Mouse (Mus musculus): ENCODE data around the gene Pfas. TPM values are rescaled to one million over a fixed set of nuclear protein-coding genes. Genes with fewer than 3 reads are reported as not detected.

Pfas gene
- polyA plus RNA-seq, 1 experiment from 2014 or later: 25.0 TPM

DNA sequence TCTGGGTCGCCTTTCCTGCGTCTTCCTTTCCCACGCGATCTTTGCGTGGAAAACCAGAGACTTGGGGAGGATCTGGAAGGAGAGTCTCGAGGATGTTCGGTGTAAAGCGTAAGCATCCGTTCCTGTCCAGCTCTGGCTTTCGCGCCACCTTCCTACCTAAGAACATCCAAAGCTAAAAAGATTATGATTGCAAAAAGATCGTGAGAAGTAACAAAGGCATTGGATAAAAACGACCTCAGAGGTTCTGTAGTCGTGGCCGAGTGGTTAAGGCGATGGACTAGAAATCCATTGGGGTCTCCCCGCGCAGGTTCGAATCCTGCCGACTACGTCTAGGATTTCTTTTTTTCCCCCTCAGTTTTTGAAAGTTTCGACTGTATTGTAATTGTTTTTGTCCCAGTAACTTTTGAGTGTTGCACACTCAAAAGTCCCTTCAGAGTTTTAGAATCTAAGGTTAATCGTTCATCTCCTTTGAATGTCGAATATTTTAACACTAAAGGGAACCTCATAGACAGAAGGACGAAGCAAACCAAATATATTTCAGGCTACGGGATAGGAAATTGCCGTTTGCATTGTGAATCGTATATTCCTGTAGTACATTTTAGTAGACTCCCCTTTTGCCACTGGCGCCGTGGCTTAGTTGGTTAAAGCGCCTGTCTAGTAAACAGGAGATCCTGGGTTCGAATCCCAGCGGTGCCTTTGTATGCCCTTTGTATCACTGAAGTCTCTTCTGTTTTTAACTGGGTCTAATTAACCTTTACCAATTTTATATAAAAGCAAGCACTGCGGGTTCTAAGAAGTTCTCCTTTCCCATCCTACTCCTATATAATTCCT is 29.2 kb upstream of the Pfas start:
- H3K36me3 ChIP-seq: peaks cover 35% of the 10 kb centered on the region
- H3K9ac ChIP-seq: peak overlapping the region; percentile 52
- H3K27ac ChIP-seq: peak overlapping the region; percentile 90
- H3K4me2 ChIP-seq: peak overlapping the region; percentile 52
- H3K27me3 ChIP-seq: no peaks in the 10 kb centered on the region
- peaks cover 32% of the 10 kb centered on the region for H3K4me1 ChIP-seq
- peak overlapping the region; percentile 70 for H3K4me3 ChIP-seq
- under 1% methylated on average over 34 of the region's 34 CpGs for WGBS
- peak; percentile 30; the same call in 1 of the 2 replicates for ATAC-seq (ENCODE audit: insufficient number of reproducible peaks, low FRiP score, low TSS enrichment, low read depth)
- H3K9me3 ChIP-seq: no peaks in the 10 kb centered on the region

- Histone ChIP-seq H3K27me3 (no peaks in the 10 kb centered on the region), H3K4me2 (peak overlapping the region; percentile 52), H3K9ac (peak overlapping the region; percentile 52), H3K9me3 (no peaks in the 10 kb centered on the region), H3K36me3 (peaks cover 41% of the 10 kb centered on the region), H3K4me3 (peak overlapping the region; percentile 70), H3K27ac (peak overlapping the region; percentile 90), H3K4me1 (peaks cover 32% of the 10 kb centered on the region)
- whole genome bisulfite sequencing: 8% methylated on average over 20 of the region's 20 CpGs
- no peak for ATAC-seq (ENCODE audit: insufficient number of reproducible peaks, low FRiP score, low TSS enrichment, low read depth)
Measured at GRCm38 (mm10) chr11:69036486-69037230, 28.4 kb upstream of the Pfas start.

DNA sequence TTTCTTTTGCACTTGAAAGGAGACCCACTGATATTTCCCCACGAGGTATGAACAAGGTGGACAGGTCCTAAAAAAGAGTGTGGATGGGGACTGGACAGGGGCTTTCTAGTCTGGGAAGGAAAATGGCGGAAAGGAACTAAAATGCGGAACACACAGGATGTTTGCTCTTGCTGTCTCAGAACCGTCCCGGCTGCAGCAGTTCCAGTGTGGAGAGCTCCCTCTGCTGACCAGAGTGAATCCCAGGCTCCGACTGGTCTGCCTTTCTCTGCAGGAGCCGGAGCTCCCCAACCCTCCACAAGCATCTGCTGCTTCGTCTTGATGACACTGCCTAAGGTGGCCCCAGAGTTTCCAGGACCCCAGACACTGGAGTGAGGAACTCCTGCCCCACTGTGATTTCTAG is 27.6 kb upstream of the Pfas start:
- ATAC-seq (ENCODE audit: insufficient number of reproducible peaks, low FRiP score, low TSS enrichment, low read depth): no peak
- Histone ChIP-seq H3K27ac (peak overlapping the region; percentile 60; the same call in 1 of the 2 replicates), H3K4me3 (peak overlapping the region; percentile 22; the same call in 1 of the 2 replicates), H3K9ac (no peak overlapping the region), H3K27me3 (no peaks in the 10 kb centered on the region), H3K36me3 (peaks cover 49% of the 10 kb centered on the region), H3K9me3 (no peaks in the 10 kb centered on the region), H3K4me2 (peak overlapping the region; percentile 52), H3K4me1 (peaks cover 32% of the 10 kb centered on the region)
- 5% methylated on average over 8 of the region's 8 CpGs for WGBS

- Histone ChIP-seq H3K4me1 (peaks cover 32% of the 10 kb centered on the region), H3K36me3 (peaks cover 54% of the 10 kb centered on the region), H3K9me3 (no peaks in the 10 kb centered on the region), H3K9ac (no peak overlapping the region), H3K27ac (peak overlapping the region; percentile 60; the same call in 1 of the 2 replicates), H3K4me3 (peak overlapping the region; percentile 22; the same call in 1 of the 2 replicates), H3K4me2 (0 out of 2 replicates have a peak overlapping the region, but pooled peaks have one; percentile 52), H3K27me3 (no peaks in the 10 kb centered on the region)
- no peak for ATAC-seq (ENCODE audit: insufficient number of reproducible peaks, low FRiP score, low TSS enrichment, low read depth)
- WGBS: 84% methylated on average over 9 of the region's 9 CpGs
Measured at GRCm38 (mm10) chr11:69035411-69035810, 27.2 kb upstream of the Pfas start.

DNA sequence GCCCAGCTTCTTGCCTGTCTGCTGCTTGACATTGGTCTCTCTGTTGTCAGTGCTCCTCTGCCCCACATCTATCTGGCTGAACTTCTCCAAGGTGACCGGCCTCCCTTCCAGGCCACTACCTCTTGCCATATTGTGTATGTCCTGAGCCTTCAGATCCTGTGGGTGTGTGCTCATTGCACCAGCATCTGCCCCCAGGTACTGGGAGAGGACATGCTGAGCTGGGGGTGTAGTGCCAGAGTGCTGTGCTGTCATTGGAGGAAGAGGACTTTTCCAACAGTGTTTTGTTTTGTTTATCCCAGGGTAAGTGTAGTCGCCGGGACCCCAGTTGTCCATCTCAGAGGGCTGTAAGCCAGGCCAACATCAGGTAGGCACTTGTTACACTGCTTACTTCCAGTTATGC is 26.3 kb upstream of the Pfas start:
- WGBS: 89% methylated on average over 3 of the region's 3 CpGs
- no peak overlapping the region for H3K9ac ChIP-seq
- H3K4me3 ChIP-seq: no peak overlapping the region
- peaks cover 31% of the 10 kb centered on the region for H3K4me1 ChIP-seq
- H3K9me3 ChIP-seq: no peaks in the 10 kb centered on the region
- no peaks in the 10 kb centered on the region for H3K27me3 ChIP-seq
- no peak overlapping the region for H3K4me2 ChIP-seq
- no peak for ATAC-seq (ENCODE audit: insufficient number of reproducible peaks, low FRiP score, low TSS enrichment, low read depth)
- H3K36me3 ChIP-seq: peaks cover 62% of the 10 kb centered on the region
- no peak overlapping the region for H3K27ac ChIP-seq

DNA sequence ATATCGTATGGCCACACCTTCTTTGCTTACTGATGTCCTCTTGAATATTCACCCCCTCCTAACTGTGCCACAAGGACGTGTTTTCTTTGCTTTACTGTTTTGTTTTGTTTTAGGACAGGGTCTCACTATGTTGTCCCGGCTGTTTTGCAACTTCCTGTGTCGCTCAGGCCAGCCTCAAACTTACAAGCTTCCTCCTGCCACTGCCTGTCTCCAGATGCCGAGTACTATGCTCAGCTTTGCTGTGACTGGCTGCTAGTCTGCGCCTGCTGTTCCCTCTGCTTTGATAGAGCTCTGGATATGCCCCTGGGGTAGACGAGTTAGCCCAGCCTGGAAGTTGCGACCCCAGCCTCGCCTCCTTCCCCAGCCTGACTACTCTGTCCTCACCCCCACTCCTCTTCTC is 25.3 kb upstream of the Pfas start:
- no peak overlapping the region for H3K4me2 ChIP-seq
- no peak for ATAC-seq (ENCODE audit: insufficient number of reproducible peaks, low FRiP score, low TSS enrichment, low read depth)
- peaks cover 72% of the 10 kb centered on the region for H3K36me3 ChIP-seq
- H3K27me3 ChIP-seq: no peaks in the 10 kb centered on the region
- H3K4me3 ChIP-seq: no peak overlapping the region
- peaks cover 21% of the 10 kb centered on the region for H3K4me1 ChIP-seq
- no peak overlapping the region for H3K9ac ChIP-seq
- H3K27ac ChIP-seq: no peak overlapping the region
- 71% methylated on average over 9 of the region's 9 CpGs for WGBS
- no peaks in the 10 kb centered on the region for H3K9me3 ChIP-seq

DNA sequence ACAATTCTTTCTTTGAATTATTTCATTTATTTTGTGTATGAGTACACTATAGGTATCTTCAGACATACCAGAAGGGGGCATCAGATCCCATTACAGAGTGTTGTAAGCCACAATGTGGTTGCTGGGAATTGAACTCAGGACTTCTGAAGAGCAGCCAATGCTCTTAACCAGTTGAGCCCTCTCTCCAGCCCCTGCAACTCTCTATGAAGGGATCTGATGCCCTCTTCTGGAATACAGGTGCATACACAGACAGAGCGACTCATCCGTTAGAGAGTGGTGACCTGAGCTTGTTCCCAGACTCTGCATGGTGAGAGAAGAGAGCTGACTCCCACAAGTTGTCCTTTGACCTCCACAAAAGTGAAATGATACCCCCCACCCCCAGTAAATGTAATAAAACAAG is 20.5 kb upstream of the Pfas start:
- Histone ChIP-seq H3K9me3 (no peaks in the 10 kb centered on the region), H3K27ac (no peak overlapping the region), H3K9ac (no peak overlapping the region), H3K36me3 (peaks cover 96% of the 10 kb centered on the region), H3K27me3 (no peaks in the 10 kb centered on the region), H3K4me2 (no peak overlapping the region), H3K4me3 (no peak overlapping the region), H3K4me1 (no peaks in the 10 kb centered on the region)
- 67% methylated on average over 2 of the region's 2 CpGs for WGBS
- ATAC-seq (ENCODE audit: insufficient number of reproducible peaks, low FRiP score, low TSS enrichment, low read depth): no peak

GRCm38 (mm10) chr11:69026562-69026961 is 18.3 kb upstream of the Pfas start:
- WGBS: 95% methylated on average over 3 of the region's 3 CpGs

DNA sequence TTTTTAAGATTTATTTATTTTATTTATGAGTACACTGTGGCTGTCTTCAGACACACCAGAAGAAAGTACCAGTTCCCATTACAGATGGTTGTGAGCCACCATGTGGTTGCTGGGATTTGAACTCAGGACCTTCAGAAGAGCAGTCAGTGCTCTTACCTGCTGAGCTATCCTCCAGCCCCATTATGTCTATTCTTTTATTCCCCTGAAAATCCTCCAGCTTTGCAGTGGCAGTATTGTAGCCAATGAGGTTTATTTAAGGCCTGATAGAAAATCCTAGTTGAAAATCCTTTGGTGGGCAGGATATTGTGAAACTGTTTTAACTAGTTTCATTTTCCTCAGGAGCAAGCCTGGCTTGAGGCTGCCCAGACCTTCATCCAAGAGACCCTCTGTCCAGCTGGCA is 12.4 kb upstream of the Pfas start:
- H3K27ac ChIP-seq: no peak overlapping the region
- H3K4me3 ChIP-seq: no peak overlapping the region
- H3K27me3 ChIP-seq: no peaks in the 10 kb centered on the region
- peaks cover 9% of the 10 kb centered on the region for H3K4me1 ChIP-seq
- H3K4me2 ChIP-seq: no peak overlapping the region
- no peaks in the 10 kb centered on the region for H3K9me3 ChIP-seq
- ATAC-seq (ENCODE audit: insufficient number of reproducible peaks, low FRiP score, low TSS enrichment, low read depth): no peak
- no peak overlapping the region for H3K9ac ChIP-seq
- peaks cover 48% of the 10 kb centered on the region for H3K36me3 ChIP-seq

More at GRCm38 (mm10) chr11:69026562-69026961, 18.3 kb upstream of the Pfas start:
- no peaks in the 10 kb centered on the region for H3K27me3 ChIP-seq
- H3K9me3 ChIP-seq: no peaks in the 10 kb centered on the region
- no peak overlapping the region for H3K4me3 ChIP-seq
- no peak overlapping the region for H3K9ac ChIP-seq
- no peak overlapping the region for H3K27ac ChIP-seq
- no peak overlapping the region for H3K4me2 ChIP-seq
- ATAC-seq (ENCODE audit: insufficient number of reproducible peaks, low FRiP score, low TSS enrichment, low read depth): no peak
- no peaks in the 10 kb centered on the region for H3K4me1 ChIP-seq
- H3K36me3 ChIP-seq: peaks cover 99% of the 10 kb centered on the region

DNA sequence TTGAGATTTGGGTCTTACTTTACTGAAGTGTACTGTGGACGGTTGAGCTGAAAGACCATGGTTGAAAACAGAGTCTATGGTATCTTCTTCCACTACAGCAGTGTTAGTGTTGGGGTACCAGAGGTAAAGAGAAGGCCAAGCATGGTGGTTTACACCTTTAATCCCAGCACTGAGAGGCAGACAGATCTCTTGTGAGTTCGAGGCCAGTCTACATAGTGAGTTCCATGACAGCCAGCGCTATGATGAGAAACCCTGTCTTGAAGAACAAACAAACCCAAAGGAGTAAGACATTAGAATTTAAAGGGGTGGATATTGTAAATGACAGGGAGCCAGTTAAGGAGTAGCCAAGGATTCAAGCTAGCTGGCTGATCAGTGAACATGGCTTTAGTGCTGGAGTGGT is 8.5 kb upstream of the Pfas start:
- WGBS: 66% methylated on average over 3 of the region's 3 CpGs
- Histone ChIP-seq H3K4me1 (peaks cover 14% of the 10 kb centered on the region), H3K4me3 (peak overlapping the region; percentile 59), H3K36me3 (peaks cover 10% of the 10 kb centered on the region; the same call in 1 of the 2 replicates), H3K27me3 (no peaks in the 10 kb centered on the region), H3K9me3 (no peaks in the 10 kb centered on the region), H3K27ac (peak overlapping the region; percentile 95), H3K4me2 (peak overlapping the region; percentile 61), H3K9ac (peak overlapping the region; percentile 82)
- no peak for ATAC-seq (ENCODE audit: insufficient number of reproducible peaks, low FRiP score, low TSS enrichment, low read depth)

DNA sequence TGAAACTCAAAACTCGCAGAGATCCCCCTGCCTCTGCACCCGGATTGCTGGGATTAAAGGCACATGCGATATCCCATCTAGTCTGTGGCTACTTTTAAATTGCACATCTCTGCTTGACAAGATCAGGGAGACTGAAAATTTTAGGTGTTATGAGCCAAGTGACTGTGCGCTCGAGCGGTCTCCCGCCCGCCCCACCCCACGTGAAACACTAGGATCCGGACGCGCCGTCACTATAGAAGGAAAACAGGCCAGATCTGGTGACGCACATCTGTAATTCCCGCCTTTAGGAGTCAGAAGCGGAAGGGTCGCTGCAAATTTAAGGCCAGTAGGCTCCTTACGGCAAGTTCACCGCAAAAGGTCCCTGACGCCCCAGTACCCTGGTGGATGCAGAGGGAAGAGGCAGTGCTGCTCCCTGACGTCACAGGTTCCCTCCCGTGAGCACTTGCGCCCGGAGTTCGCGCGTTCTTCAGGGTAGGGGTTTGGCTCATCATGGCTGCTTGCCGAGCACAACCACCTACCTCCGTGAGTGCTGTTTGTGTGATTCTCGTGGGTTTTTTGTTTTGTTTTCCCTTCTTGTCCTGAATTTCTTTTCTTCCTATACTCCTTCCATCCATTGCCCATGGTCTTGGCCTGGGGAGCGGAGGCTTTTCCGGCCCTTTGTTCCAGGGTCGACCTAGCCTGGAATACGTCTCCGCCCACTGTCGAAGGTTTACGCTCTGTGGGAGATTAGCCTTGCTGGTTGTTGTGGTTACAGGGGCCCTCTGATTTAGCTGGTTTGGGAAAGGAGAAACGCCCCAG is 7.6 kb upstream of the Pfas start, which contains the start of gene Ctc1:
Gene Ctc1, plus strand, starts transcription at position 268 of the 798 bp plus-strand sequence.
- H3K4me2 ChIP-seq: peak within 1 kb of the TSS; percentile 61
- H3K27me3 ChIP-seq: no peaks in the 10 kb centered on the region
- H3K27ac ChIP-seq: peak within 1 kb of the TSS; percentile 95
- peaks cover 2% of the 10 kb centered on the region; the same call in 1 of the 2 replicates for H3K36me3 ChIP-seq
- H3K9ac ChIP-seq: peak within 1 kb of the TSS; percentile 82
- H3K4me1 ChIP-seq: peaks cover 23% of the 10 kb centered on the region
- peak; percentile 95 for ATAC-seq (ENCODE audit: insufficient number of reproducible peaks, low FRiP score, low TSS enrichment, low read depth)
- peak within 1 kb of the TSS; percentile 59 for H3K4me3 ChIP-seq
- no peaks in the 10 kb centered on the region for H3K9me3 ChIP-seq
- 2% methylated on average over 38 of the region's 38 CpGs for WGBS

Measured in limb, embryonic 15.5 days (tissue).